Mouse (Mus musculus) gastrocnemius, postnatal 10 days (tissue): ENCODE measurements at regions not wholly inside any gene's neighbourhood (a gene's known extent, or its start where the extent isn't known, plus 50 kb on each side); places are given as distances from the start of the nearest gene placed in this dataset.

Source experiments
- DNase-seq: peaks from one replicate; pipeline ENCODE4 v3.0.0; 2021; ENCODE audit warnings: mixed read lengths

DNA sequence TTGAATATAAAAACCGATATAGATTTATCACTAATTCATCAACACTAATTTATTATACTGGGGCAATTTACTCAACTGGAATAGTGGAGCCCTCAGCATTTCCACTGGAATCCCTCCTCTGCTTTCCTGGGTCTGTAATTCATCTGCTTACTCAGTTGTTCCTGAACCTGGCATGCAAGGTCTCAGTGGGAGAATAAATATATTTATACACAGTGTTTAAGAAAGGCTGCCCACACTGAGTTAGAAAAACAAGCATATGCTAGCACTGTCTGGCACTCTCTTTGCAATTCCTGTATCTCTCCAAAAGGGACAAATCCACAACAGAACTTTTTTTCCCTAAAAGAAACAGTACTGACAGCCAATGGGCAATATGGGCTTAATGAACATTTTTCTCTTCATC is 100.1 kb upstream of the Gm10192 start:
- no peak for DNase-seq

DNA sequence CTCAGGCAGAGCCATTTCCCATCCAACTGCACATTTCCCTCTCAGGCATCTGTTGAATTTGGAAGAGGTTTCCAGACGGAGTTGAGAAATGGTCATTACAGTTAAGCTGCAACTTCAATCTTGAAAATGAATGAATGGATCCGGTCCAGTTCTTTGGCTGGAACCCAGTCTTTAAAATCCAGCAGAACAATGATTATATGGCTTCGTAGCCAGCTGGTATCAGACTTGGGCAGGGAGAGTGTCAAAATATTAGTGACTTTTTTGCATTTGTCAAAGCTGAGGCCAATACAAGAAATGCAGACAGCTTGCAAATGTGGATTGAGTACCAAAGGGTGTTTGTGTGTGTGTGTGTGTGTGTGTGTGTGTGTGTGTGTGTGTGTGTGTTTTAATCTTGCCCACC is 99.7 kb upstream of the Gm10192 start:
- DNase-seq = peak; percentile 3

- DNase-seq = no peak
These were observed 98.3 kb upstream of the Gm10192 start for GRCm38 (mm10) chr4:97281126-97281779.

- DNase-seq = no peak
These were observed 97.7 kb upstream of the Gm10192 start for GRCm38 (mm10) chr4:97280712-97281111.

GRCm38 (mm10) chr4:97236945-97237344 is 54.0 kb upstream of the Gm10192 start:
- DNase-seq = no peak

DNA sequence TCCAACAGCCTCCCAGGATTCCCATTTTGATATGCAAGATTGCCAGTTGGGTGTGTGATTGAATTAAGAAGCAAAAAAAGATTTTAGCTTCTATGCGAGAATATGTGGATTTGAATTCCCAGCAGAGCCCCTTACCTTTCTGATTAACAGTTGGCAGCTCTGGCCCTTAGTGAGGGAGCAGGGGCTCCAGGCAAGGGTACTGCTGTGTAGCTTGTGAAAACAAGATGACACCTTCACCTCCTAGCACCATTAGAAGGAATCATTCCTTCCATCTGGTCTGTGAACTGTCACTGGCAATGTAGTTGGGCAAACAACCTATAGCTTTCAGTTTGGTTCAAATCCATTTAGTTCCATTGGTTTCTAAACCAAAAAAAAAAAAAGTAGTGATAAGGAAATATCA is 53.4 kb upstream of the Gm10192 start:
- no peak for DNase-seq

DNA sequence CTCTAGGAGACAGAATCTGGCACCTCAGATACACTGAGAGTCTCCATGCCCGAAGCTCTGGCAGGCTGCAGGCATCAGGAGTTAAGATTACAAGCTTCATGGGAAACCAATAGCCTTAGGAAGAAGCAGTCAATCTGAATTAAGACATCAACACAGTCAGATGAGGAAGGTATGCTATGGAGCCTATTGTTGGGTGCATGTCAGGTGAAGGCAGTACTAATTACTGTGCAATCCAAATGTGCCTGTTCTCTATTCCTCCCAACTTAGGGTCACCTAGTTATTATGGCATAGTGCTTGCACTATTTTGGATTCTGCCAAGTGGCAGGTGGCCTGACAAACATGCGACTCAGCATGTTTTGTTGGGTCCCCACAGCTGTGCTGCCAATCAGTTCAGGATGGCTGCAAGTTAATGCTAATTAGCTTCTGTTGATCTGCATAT is 53.0 kb upstream of the Gm10192 start:
- DNase-seq = no peak
